Mouse (Mus musculus): ENCODE data around the gene Oxct2a.
A peak's percentile ranks its signal among the peaks of the same experiment; 100 is the strongest.
"Not testable (repeated sequence)": the region's sequence is repeated elsewhere in the genome, so short reads cannot be mapped to it uniquely, and the experiment has no call there.

Oxct2a gene

DNA sequence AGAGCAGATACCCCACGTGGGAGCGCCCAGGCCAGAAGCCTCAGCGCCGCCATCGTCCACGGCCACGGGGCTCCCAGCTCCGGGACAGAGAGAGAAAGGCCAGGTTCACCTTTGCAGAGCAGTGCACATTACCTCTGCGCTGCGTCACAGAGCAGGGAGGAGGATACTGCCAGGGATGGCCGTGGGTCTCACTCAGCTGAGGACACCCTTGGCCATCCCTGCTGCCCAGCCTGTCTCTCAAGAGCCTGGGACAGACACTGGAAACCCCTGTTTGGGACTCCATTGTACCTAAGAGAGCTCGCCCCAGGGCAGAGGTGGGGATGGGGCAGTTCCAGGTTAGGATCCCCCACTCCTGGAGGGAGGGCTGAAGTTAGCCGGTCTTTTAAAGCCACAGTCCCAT, at the start of gene Oxct2a:
TSS of gene Oxct2a (minus strand) at position 101 of the 400 bp plus-strand sequence.
- no peak for DNase-seq (ENCODE audit: low spot score)

DNA sequence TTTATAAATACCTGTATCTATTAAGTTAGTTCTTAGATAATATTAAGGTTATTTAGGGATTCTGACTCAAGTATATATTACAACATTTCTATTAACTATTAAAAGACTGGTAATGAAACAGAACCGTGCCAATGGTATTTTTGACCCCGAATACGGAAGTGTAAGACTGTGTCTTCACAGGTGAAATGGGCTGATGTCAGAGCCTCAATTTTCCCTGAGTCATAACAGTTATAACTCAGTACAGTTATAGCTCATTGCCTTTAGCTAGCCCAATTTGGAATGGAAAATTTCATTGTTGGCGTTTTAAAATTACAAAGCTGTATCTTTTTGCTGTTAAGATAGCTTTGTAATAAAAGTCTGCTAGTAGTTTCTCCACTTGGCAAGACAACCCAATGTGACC, 40.1 kb upstream of the Oxct2a start:
- DNase-seq (ENCODE audit: low spot score), result no peak

DNA sequence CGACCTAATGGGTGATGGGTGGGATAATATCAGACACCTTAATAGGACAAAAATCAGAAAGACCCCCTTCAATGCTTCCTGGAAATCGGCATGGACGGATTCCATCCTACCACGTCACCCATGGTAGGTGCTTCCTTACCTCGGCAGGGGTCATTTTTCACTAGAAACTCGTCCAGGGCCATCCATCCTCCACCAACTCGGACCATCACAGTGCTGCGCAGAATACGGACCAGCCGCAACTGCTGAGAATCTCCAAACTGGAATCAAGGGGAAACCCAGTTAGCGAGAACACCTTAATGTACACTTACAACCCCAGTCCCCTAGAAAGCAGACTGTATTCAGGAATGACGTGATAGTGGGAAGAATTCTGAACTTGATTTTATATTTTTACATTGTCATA, 37.3 kb upstream of the Oxct2a start:
- DNase-seq (ENCODE audit: low spot score), result no peak

DNA sequence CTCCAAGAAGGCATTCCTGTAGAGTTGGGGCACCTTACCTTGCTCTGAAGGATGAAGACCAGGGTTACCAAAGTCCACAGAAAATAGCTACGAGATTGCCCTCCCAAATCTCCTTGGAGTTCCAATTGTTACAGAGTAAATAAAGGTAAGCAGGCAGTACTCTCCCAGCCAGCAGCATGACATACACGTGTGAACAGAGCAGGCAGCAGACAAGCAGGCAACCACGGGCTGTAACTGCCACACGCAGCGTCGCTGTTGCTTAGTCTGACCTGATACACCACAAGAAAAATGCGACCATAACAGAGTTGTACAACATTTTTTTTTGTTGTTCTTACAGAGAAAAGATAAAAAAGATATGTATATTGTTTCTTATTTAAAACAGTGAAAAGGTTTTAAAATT, 35.2 kb upstream of the Oxct2a start:
- no peak for DNase-seq (ENCODE audit: low spot score)

DNA sequence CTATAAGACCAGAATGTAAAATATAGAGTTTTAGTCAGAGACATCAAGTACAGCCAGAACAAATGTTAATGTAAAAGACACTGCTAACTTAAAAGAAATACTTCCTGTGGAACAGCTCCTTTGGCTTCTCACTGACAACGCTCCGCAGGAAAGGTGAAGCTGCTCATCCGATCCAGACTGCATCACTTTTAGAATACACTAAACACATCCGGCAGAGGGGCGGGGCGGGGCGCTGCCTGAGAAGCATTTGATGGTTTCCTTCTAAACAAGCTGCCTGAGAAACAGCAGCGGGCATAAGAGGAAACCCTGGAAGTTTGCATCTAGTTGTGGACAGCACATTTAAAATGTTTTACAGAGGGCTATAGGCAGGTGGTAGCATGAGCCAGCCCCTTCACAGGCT, 32.5 kb upstream of the Oxct2a start:
- no peak for DNase-seq (ENCODE audit: low spot score)

DNA sequence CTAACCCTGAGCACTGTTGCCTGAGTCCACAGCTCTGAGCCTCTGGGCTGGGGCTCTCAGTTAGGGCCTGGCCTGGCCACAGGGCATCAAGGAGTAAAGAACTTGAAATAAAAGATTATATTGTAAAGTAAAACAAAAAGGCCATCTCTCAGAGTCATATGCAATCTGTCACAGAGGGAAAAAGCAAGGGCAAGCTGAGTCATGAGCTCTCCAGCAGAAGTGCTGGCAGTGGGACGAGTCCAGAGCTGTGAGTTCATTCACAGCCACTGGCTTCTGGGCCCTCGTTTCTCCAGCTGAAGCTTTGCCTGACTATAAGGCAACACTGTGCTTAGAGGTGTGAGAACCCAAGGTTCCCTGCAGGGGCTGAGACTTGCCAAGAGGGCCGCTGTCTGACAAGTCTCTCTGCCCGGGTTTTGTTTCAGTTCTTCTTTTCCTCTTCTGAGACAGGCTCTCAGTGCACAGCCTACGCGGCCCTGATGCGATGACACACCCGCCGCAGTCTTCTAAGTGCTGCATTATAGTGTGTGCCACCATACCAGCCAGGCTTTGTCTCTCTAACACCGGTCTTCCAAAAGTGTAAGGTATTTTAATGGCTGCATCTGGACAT, 29.9 kb upstream of the Oxct2a start:
- DNase-seq (ENCODE audit: low spot score), result no peak

DNA sequence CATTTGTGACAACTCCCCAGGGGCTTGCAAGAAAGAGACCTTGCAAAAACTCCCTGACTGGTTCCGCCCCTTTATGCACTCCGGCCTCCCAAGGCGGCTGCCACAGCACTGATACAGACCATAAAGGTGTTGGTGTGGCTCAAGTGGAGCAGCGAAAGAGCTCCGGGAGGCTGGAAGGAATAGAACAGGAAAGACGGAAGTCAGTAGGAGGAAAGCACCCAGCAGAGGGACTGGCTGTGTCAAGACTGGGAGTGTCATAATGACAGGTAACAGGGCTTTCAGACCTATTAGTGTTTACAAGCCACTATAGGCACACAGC, 20.0 kb upstream of the Oxct2a start:
- DNase-seq (ENCODE audit: low spot score), result no peak

DNA sequence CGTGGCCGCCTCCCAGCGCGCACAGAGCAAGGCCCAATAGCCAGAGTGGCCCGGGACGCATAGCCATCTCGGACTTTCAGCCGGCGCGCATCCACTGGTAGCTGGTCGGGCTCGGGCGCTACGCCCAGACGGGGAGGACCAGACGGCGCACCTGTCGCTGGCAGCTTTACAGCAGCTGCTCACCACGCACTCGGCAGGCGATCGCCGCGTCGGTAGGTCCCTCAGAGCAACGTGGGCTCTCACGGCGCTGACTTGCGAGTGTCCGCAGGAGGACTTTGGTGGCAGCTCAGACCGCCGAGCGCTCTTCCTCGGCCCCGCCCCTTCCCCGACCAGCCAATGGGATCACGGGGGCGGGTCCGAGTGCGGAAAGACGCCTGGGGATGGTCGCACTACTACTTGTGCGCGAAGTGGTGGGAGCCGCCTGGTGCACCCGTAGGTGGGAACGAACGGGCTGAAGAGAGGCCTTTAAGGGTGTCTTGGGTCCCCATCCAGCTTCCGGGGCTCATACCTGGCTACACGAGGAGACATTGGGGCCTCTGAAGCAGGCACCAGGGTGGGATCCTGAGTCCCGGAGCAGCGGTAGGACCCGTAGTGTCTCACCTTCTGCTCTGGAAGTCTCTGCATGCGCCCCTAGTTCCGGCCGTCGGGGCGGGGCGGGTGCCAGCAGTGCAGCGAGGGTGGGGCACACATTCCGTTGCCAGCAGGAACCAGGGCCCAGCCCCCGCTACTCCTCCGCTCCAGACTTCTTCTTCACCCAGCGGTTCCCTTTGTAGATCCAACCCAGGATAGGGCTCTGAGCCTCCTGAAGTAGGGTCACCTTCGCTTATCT, 19.4 kb upstream of the Oxct2a start, which contains the start of gene Bmp8a:
TSS of gene Bmp8a (minus strand) at position 611 of the 829 bp plus-strand sequence.
- DNase-seq (ENCODE audit: low spot score), result peak; percentile 11

DNA sequence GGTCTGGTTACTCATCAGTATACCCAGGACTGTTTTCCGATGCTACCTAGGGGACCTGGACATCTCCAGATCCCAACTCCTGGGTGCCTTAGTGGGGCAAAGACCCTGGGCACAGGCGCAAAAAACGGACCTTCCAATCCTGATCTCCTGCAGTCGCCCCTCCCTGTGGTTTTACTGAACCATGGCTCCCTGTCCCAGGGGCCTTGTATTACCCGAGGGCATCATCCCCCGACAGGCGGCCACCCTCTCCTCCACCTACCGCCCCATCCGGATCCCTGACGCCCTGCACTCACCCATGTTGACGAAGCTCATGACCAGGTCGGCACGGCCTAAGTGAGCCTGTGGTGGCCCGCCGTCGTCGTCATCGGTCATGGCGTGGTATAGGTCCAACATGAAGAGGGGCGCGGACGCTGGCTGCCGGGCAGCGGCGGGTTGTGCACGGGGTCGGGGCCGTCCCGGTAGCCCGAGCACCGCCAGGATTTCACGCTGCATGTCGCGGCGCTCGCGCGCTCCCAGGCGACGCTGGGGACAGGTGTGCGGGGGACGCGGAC, 18.7 kb upstream of the Oxct2a start:
- no peak for DNase-seq (ENCODE audit: low spot score)

DNA sequence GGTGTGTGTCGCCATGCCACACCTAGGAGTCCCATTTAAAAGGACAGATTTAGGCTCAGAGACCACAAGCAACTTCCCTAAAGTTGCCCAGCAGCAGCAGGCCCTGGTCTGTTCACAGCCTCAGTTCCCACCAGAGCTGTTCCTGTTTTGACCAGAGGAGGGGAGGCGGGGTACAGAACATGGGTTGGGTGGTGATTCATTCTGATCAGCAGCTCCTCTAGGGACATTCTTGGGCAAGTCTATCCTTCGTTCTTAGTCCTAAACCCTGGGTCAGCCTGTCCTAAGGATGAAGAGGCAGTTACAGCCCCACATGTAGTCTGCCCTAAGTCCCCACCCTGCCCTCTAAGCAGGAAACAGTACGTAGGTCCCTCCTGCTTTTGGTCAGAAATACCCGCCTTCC, 16.8 kb upstream of the Oxct2a start:
- no peak for DNase-seq (ENCODE audit: low spot score)

DNA sequence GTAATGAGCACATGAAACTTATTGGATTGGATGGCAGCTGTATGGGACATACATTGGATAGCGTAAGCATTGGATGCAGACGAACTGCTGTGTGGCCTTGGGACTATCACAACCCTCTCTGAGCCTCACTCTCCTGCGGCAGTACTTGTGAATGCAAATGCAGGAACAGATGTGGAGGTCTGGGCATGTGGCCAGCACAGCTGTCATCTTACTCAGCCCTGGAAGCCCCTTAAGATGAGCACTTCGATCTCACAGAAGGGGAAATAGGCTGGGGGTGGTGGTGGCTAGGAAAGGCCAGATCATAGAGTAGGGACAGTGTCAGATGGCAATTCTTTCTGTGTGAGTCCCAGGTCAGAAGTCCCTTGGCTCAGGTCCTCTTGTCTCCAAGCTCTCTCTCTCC, 14.3 kb upstream of the Oxct2a start:
- DNase-seq (ENCODE audit: low spot score), result no peak

DNA sequence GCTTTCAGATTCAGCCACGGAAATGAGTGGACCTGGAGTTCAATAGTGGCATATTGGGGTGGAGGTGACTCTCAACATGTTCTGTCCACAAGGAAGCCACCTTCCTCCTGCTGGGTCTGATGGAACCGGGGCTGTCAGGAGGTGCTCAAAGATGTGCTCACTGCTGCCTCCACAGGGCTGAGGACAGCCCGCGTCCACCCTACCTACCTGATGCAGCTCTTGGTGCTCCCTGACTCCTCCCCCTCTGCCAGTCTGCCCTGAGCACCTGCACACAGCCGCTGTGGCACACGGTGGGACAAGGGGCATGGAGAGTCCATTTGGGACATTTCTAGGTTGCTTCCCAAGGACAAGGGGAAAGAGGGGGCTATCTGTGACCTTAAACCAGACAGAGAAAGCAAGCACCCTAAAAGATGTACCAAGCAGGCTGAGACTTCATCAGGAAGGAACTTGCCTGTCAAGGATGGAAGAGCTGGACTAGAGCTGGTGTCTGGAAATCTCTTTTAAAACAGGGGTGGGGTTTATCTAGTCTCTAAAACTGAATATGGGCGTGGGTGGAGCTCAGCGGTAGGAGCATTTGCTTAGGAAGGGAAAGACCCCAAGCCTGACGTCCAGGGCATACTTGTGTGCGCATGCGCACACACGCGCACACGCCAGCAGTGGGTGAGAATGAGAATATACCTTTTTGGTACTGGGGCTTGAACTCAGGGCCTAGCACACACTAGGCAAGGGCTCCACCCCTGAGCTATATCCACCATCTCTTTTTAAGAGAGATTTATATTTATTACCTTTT, 12.6 kb upstream of the Oxct2a start:
- DNase-seq (ENCODE audit: low spot score), result no peak

DNA sequence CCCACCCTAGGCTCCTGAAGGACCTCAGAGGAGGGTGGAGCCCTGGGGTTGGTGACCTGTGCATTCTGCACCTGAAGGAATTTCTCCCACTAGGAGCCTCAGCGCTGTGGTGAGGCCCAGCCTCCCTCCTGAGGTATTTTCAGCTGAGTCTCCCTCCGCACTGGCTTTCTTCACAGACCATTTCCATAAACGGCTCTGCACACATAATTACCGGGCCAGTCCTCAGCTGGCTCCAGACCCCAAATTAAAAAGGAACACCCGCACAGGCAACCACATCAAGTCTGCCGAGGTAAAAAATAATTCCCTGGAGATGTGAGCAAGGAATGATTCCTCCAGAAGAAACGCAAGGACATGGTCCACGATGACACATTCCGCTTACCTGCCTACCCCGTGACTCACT, 11.8 kb upstream of the Oxct2a start:
- DNase-seq (ENCODE audit: low spot score), result not testable (repeated sequence)

DNA sequence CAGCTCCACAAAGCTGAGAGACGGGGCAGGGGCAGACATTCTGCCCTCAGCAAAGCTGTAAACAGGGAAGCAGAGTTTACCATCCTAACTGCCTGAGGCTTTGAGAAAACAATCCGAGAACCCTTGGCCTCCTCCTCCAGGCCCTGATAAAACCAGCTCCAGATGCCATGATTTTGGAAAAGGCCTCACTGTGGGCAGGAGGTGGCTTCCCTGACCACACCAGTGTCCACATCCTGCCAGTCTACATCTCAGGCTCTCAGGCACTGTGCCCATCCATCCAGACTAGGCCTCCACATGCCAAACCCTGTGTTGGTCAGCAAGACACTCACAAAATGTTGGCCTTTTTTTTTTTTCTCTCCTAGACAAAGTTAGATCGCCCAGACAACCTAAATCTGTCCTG, 10.7 kb upstream of the Oxct2a start:
- no peak for DNase-seq (ENCODE audit: low spot score)

DNA sequence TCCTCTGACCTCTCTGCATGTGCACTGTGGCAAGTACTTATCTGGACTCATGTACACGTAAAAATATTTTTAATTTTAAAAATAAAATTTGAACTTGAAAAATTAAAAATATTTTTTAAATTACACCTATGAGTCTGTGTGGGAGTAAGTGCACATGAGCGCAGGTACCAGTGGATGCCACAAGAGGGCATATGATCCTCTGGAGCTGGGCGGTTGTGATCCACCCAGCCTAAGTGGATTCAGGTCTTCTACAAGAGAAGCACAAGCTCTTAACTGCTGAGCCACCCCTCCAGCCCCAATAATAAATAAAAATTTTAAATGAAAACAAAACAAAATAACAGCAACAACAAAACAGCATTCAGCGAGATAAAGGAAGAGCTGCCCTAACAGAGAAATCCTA, 9.7 kb upstream of the Oxct2a start:
- no peak for DNase-seq (ENCODE audit: low spot score)

DNA sequence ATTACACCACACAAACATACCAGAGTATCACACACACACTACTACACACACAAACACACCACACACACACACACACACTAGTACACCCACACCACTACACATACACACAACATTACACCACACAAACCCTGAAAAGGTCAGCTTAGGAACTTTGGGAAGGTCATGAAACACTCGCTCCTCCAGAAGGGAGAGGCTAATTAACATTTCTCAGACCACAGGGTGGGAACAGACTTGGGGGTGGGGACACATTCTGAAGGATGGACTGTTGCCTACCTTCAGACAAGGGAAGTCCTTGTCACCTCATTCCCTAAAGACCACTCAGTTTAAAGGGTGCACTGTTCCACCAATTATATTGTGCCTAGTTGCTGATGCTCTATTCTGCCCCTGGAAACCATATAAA, 8.5 kb upstream of the Oxct2a start:
- DNase-seq (ENCODE audit: low spot score), result not testable (repeated sequence)

DNA sequence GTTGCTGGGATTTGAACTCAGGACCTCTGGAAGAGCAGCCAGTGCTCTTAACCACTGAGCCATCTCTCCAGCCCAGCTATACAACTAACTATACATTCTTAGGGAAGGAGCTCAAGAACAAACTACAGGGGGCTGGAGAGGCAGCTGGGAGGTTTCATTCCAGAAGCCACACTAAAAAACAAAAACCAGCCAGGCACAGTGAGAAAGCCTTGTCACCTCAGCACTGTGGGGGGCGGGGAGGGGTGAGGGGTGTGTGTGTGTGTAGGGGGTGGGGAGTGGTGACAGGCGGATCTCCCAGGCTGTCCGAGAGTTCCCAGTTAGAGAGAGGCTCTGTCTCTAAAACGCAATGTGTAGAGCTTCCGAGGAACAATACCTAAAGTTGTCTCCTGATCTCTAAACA, 7.9 kb upstream of the Oxct2a start:
- no peak for DNase-seq (ENCODE audit: low spot score)

DNA sequence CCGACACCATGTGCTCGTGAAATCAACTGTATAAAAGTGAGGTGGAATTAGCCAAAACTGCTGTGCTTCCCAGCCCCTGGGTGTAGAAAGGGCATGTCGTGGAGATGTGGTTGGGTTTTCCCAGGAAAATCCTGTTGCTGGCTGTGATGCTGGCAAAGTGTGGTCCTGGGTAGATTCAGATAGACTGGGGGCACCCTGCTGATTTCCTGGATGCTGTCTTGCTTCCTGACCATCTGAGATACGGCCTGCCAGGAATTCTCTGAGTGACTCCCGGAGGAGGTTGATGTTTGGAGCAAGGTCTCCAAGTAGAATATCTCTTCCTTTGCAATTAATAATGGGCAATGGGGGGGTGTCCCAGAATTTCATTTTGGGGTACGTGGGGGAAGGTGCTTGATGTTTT, 5.5 kb upstream of the Oxct2a start:
- DNase-seq (ENCODE audit: low spot score), result no peak

DNA sequence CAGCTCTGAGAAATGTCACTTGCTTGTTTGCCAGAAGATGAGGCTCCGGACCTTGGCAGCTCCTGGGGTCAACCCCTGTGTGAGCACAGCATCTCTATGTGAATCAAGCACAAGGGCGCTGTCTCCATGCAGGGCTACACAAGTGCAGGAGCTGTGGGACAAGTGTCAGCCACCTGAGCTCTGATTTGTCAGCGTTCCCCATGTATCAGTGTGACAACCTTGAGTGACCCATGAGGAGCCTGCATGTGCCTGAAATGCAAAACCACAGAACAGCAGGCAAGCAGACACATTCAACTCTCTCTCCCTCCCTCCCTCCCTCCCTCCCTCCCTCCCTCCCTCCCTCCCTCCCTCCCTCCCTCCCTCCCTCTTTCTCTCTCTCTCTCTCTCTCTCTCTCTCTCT, 4.2 kb upstream of the Oxct2a start:
- DNase-seq (ENCODE audit: low spot score), result no peak

DNA sequence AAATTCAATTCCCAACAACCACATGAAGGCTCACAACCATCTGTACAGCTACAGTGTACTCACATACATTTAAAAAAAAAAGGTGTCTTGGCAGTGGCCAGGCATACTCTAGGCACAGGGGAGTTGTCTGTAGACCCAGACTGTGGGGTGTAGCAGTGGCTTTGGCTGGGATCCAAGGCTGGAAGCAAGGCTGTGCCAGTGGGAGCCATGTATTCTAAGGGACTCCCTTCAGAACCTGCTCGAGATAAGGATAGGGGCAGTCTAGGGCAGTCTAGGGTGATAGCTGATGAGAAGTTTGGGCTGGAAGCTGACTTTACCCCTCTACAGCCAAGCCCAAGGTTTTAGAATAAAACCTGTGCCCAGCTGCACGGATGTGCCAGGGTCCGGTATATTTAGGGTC, 2.7 kb upstream of the Oxct2a start:
- DNase-seq (ENCODE audit: low spot score), result no peak

DNA sequence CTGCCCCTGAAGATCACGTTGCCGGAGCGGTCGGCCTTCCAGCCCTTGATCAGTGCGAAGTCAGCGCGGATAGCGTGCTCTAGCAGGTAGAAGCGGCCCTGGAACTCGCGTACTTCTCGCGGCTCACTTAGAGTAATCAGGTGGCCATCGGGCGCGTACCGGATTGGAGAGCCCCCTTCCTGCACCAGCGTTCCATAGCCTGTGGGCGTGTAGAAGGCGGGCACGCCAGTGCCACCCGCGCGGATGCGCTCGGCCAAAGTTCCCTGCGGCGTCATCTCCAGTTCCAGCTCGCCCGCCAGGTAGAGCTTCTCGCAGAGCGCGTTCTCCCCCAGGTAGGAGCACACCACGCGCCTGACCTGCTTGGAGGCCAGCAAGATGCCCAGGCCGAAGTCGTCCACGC, 524 bp downstream of the Oxct2a start:
- not testable (repeated sequence) for DNase-seq (ENCODE audit: low spot score)

DNA sequence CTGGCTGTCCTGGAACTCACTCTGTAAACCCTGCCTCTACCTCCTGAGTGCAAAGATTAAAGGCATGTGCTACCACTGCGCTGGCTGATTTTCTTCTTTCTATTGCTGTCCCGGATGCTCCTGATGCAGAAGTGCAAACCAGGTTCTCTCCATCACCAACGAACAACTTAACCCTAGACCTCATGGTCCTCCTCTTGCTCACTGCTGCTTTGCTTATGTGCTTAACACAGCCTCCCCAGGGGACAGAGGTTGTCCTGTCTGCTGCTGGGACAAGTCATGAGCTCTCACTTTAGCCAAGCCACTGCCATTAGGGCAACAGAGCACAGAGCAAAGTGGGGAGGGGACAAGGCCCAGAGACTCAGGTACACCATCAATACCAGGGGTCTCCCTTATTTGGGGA, 8.9 kb downstream of the Oxct2a start:
- no peak for DNase-seq (ENCODE audit: low spot score)

DNA sequence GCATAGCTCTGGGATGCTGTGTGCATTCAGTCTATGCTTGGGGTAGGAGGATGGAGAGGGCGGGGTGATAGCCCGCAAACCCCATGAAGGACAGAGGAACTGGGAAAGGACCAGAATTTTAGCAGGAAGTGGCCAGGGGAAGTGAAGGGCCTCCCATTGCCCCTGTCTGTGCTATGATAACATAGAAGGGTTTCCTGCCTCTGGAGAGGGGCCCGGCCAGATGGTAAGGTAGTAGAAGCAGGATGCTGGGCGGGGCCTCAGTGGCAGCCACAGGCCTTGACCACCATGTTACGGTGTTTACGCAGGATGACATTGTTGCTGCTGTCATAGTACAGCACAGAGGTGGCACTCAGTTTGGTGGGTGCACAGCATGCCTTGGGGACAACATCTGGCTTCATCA, 10.4 kb downstream of the Oxct2a start:
- DNase-seq (ENCODE audit: low spot score), result no peak

All from ovary, postnatal 10 days (tissue).